Mouse (Mus musculus) small intestine, adult 2 months (tissue): ENCODE results near the gene Txndc5.

Source experiments
- CTCF ChIP-seq: fragments of 200-500 bp; IDR thresholded peaks from 2 replicates; pipeline ENCODE4 v1.5.1; 2012; ENCODE audit warnings: low read depth, mild to moderate bottlenecking, control low read depth, inconsistent platforms, low read length, moderate library complexity, mixed read lengths; ENCODE audit not compliant: insufficient replicate concordance, insufficient read length; ENCODE audit errors: extremely low read depth
- POLR2A ChIP-seq: fragments of 200-500 bp; IDR thresholded peaks from 2 replicates; pipeline ENCODE4 v1.6.1; 2012; ENCODE audit warnings: low read depth, mild to moderate bottlenecking, control low read depth, inconsistent platforms, low read length, moderate library complexity

DNA sequence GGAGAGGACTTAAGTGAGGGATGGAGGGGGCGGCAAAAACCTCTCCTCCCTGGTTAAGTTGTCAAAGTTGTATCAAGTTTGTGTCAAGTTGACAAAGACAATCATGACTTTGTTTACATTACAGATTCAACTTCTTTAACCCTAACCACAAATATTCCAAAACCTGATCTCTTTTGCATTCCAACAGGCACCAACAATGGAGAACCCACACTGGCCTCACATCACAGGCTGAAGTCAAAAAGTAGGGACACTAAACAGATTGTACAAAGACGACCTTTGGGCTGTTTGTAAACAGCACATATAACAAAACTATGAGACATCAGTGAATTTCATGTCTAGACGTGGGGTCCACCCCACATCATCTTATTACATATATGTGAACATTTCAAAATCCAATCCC, 12.8 kb downstream of the Txndc5 start:
- no peak for TF ChIP-seq CTCF
- no peak for TF ChIP-seq POLR2A
